Mouse (Mus musculus): ENCODE data around the gene 9630041A04Rik.

- TF ChIP-seq CTCF (IDR thresholded peaks at IDR 0.05; ENCODE audit: low read depth), result no peak
- no peak for TF ChIP-seq EP300 (optimal IDR thresholded peaks at IDR 0.05)
These were observed 94.6 kb downstream of the 9630041A04Rik start for GRCm38 (mm10) chr9:101956228-101956627.
